Mouse (Mus musculus): ENCODE results near the gene Tefm.
"Not testable (repeated sequence)": the region's sequence is repeated elsewhere in the genome, so short reads cannot be mapped to it uniquely, and the experiment has no call there.

Gene Tefm

GRCm38 (mm10) chr11:80155961-80156360, 14.0 kb upstream of the Tefm start:
- DNase-seq = no peak

- no peak for DNase-seq
These were observed 13.6 kb upstream of the Tefm start for GRCm38 (mm10) chr11:80155541-80155940.

DNA sequence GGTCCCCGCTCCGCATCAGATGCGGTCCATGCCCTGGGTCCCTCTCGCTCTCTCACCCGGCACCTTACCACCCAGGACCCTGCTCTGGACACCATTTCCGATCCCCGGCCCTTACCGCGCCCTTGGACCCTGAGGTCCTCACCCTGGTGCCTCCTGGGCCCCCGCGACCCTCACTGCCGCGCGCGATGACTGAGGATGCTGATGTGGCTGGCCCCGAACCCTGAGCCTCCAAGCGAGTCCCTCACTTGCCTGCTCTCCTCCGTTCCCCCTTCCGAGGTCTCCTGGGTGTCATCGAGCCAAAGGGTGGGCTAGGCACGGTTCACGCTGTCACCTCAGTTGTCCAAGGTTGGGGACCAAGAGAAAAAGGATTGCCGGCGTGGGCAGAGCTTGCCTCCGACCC, 12.5 kb upstream of the Tefm start:
- DNase-seq = peak in 1 of 2 experiments; percentile 16

GRCm38 (mm10) chr11:80153857-80154495, 12.0 kb upstream of the Tefm start, which contains the start of gene Adap2:
Adap2 (plus strand) TSS chr11:80154105.
- peak; percentile 82 to 83 for DNase-seq

DNA sequence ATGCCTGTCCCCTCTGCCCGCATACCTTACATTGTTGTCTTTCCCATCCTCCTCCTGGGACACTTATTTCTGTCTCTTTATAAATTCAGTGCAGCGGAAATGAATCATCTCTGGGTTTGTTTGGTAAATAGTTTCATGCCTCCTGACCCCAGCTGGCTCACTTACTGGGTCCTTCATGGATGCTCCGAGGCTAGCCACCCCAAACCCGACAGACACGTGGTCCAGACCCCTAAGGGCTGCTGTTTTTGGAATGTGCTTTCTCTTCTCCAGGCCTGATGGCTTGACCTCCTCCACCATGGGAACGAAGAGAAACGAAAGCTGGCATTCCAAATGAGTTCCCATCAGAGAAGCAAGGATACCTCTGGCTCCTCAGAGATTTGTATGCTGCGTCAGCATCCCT, 10.4 kb upstream of the Tefm start:
- no peak for DNase-seq

DNA sequence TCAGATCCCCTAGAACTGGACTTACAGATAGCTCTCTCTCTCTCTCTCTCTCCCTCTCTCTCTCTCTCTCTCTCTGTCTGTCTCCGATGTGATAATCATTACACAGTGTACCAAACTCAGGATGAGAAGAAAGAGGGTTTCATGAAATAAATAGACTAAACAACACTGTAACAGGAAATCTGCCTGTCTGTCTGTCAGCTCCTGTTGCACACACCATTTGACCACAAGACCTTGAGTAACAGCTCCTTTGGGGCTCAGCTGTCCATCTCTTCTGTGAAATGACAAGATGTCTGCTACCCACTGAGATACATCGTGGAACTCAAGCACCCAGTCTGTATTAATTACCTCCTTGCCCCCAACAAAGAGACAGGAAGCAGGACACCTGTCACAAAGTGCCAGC, 9.6 kb upstream of the Tefm start:
- DNase-seq = no peak

DNA sequence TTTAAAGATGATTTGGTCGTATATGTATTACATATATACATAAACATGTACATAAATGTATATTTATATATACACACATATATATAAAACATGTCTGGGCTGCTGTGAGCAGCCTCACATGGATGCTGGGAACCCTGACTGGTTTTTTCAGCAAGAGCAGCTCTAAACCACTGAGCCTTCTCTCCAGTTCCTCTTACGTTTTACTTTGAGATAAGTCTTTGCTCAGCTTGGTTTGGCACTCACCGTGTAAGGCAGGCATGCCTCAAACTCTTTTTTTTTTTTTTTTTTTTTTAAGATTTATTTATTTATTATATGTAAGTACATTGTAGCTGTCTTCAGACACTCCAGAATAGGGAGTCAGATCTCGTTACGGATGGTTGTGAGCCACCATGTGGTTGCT, 8.6 kb upstream of the Tefm start:
- DNase-seq = no peak

- DNase-seq = no peak
These were observed 7.5 kb upstream of the Tefm start for GRCm38 (mm10) chr11:80149412-80150023.

DNA sequence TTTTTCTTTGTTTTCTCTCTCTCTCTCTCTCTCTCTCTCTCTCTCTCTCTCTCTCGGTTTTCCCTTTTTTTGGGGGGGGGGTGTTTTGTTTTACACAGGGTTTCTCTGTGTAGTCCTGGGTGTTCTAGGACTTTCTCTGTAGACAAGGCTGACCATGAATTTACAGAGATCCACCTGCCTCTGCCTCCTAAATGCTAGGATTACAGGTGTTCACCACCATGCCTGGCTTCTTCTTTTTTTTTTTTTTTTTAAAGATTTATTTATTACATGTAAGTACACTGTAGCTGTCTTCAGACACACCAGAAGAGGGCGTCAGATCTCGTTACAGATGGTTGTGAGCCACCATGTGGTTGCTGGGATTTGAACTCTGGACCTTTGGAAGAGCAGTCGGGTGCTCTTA, 7.0 kb upstream of the Tefm start:
- DNase-seq = not testable (repeated sequence)

GRCm38 (mm10) chr11:80148313-80148712, 6.3 kb upstream of the Tefm start:
- no peak for DNase-seq

DNA sequence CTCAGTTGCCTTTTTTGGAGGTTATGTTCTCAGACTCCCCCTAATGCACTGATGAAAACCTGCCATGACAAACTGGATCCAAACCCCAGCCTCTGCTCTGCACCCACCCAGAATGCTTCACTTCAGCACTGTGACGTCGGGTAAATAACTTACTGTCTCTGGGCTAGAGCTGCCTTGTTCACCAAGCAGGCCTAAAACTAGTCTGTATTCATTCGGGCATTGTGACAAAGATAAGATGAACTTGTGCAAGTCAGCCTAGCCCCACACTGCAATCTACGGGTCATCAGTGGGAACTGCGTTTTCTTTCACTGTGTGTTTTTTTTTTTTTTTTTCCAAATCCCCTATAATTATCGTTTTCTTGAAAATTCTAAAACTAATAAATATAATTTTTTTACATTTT, 5.8 kb upstream of the Tefm start:
- peak in 1 of 2 experiments; percentile 4 for DNase-seq

GRCm38 (mm10) chr11:80145787-80146275, 3.9 kb upstream of the Tefm start:
- DNase-seq = peak; percentile 21 to 31

DNA sequence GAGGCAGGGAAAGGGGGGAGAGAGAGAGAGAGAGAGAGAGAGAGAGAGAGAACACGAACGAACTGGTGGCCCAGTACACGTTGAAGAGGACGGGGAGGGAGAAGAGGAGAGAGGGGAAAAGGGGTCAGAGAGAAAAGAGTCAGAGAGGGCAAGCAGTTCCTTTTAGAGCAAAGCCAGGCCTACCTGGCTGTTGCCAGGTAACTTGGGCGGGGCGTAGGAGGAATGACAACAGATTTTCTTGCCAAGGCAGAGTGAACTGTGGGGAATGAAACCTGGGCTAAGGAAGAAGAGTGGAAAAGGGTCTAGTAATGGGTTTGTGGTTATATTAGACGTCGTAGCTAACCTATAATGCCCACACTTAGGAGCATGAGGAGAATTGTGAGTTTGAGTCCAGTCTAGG, 897 bp upstream of the Tefm start:
- no peak for DNase-seq

- no peak for DNase-seq
These were observed 4.2 kb downstream of the Tefm start for GRCm38 (mm10) chr11:80137773-80138172.

DNA sequence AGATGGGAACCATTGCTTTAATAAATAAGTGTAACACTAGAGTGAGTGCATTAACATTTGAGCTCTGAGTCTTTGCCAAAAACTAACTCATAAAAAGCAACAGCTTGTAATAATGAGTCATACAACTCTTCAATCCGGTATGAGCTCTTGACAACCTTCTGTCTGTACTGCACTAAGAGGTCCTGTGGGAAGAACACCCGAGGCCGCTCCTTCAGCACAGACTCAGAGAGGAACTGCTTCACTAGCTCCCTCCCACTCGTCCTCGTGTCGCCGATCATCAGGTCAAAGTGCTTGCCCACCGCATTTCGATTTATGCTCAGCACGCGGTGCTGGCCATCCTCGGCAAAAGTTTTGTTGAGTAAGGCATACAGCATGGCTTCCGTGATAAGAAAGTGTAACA, 5.2 kb downstream of the Tefm start:
- peak in 1 of 2 experiments; percentile 26 for DNase-seq

GRCm38 (mm10) chr11:80135954-80136683, 5.9 kb downstream of the Tefm start:
- peak; percentile 39 to 67 for DNase-seq

GRCm38 (mm10) chr11:80134744-80135143, 7.2 kb downstream of the Tefm start:
- no peak for DNase-seq

DNA sequence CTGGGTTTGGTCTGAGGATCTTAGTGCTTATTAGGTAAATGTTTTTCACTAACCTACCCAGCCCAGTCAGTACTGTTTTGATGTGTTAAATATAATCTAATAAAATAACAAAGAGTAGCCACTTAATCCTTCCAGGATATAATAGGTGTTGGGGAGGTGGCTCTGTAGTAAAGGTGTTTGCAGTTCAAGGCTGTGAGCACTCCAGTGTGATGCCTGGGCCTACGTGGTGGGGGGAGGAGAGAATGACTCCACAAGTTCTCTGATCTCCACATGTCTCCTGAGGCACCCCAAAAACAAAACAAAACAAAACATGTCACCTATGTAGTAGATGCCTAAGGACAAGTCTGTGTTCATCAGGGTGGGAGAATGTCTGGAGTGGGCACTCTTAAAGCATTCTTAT, 9.9 kb downstream of the Tefm start:
- no peak for DNase-seq

DNA sequence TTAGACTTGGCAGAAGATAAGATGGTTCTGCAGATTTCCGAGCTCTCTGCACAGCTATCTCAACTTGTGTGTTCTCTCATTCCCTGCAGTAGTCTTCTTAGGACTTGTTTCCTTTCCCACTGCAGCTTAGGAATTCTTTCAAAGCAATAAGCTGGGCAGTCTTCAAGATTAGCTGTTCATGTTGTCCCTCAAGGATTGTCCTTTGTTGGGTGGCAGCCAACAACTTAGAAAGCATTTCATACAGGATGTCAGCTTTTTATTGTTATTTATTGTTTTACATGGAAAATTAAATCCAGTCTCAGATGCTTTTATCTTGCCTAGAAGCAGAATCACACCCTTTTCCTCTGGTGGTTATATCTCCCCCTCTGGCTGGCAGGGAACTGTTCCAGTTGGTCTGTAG, 25.6 kb downstream of the Tefm start:
- no peak for DNase-seq

- DNase-seq = no peak
These were observed 37.6 kb downstream of the Tefm start for GRCm38 (mm10) chr11:80104407-80104806.

- DNase-seq = no peak
These were observed 40.7 kb downstream of the Tefm start for GRCm38 (mm10) chr11:80101298-80101697.

GRCm38 (mm10) chr11:80098444-80099056, 43.4 kb downstream of the Tefm start:
- no peak for DNase-seq

GRCm38 (mm10) chr11:80090555-80091164, 51.3 kb downstream of the Tefm start:
- no peak for DNase-seq

Measured in thymus, postnatal 36 days (tissue).